Mouse (Mus musculus): Measurements from ENCODE around the gene Fabp1. TPM values are rescaled to one million over a fixed set of nuclear protein-coding genes. Genes with fewer than 3 reads are reported as not detected.

Gene Fabp1
- 10 to 100 TPM in 1 of 2 experiments, not detected in 1; 15.4 TPM for total RNA-seq (2021)
- polyA plus RNA-seq (2012; rRNA removed) = not detected in 2 replicates
- long read RNA-seq = 0 reads

GRCm38 (mm10) chr6:71199612-71200011 lies at the start of gene Fabp1:
Fabp1 (plus strand) TSS chr6:71199827.
- no peak for DNase-seq

DNA sequence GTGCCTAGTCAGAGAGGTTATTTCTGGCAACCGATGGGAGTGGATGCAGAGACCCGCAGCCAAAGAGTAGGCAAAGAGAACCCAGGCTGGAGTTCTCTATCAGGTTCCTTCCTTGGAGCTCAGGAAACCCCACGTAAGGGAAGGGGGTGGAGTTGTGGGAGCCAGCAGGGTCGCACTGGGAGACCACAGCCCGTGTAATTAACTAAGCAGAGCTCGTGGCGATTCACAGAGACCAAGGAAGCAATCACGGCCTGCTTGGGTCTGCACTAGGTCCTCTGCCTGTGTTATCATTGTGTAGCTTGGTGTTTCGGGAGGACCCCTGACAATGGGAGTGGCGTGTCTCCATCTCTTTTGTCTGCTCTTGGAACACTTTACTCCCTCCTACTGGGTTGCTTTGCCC lies 48.5 kb upstream of the Fabp1 start:
- DNase-seq = no peak

- no peak for DNase-seq
Observed at GRCm38 (mm10) chr6:71153486-71153885, 46.1 kb upstream of the Fabp1 start.

DNA sequence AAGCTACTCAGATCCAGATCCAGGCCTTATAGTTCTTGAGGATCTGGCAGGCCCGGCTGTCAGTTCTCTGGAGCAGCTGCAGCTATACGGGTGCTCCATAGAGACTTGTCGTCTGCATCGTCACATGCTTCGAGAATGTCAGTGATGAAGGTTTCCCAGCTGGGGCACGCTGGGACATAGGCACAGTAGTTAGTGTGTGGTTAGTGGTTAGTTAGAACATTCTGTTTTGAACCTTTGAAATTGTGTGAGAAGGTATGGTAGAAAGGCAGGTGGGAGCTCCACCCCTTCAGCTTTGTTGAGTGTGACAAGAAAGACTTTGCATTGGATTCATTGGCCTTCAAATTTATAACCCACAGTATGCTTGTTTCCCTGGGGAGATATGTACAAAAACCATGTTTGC lies 44.8 kb upstream of the Fabp1 start:
- no peak for DNase-seq

GRCm38 (mm10) chr6:71156674-71157326 lies 42.8 kb upstream of the Fabp1 start:
- DNase-seq = no peak

GRCm38 (mm10) chr6:71161290-71161689 lies 38.3 kb upstream of the Fabp1 start:
- no peak for DNase-seq

- peak; percentile 30 for DNase-seq
Observed at GRCm38 (mm10) chr6:71162269-71162668, 37.4 kb upstream of the Fabp1 start.

DNA sequence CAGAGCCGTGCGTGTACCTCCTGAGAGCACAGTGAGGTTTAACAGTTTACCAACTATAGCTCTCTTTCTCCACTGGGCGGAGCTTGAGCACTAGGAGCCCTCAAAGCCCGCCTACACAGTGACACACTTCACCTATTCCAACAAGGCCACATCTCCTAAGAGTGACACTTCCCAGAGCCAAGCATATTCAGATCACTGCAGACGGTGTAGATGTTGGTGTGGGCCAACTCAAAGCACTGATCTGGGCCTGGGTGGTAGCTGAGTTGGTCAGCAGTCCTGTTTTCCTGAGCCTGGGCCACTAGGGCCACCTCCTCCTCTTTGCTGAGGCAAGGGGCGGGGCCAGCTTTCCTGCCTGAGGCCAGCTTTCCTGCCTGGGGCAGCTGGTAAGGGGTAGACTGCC lies 35.2 kb upstream of the Fabp1 start:
- peak; percentile 8 for DNase-seq

DNA sequence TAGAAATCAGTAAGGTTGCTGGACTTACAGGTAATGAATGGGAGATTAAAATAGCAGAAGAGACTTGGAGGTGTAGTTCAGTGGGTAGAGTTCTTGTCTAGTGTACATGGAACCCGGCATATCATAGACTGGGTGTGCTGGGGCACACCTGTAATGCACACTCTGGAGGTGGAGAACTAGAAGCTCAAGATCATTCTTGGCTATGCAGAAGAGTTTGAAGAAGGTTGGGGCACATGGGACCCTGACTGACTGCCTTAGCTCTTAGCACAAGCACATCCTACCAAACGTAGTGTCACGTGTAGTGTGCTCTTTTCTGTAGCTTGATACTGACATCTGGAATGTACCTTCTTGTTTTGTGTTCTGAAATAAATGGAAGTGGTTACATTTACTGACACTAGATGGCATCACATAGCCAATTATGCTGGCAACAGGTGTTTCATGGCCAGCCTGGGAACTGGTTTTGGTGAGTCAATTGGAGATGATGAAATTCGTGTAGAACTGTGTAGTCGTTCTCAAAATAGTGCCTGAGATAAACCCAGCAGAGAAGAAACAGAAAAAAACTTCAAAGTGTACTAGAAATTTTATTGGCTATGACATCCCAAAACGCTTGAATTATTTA lies 33.0 kb upstream of the Fabp1 start:
- DNase-seq = peak; percentile 29

- no peak for DNase-seq
Observed at GRCm38 (mm10) chr6:71172812-71173580, 26.6 kb upstream of the Fabp1 start.

GRCm38 (mm10) chr6:71180596-71180995 lies 19.0 kb upstream of the Fabp1 start:
- DNase-seq = no peak

DNA sequence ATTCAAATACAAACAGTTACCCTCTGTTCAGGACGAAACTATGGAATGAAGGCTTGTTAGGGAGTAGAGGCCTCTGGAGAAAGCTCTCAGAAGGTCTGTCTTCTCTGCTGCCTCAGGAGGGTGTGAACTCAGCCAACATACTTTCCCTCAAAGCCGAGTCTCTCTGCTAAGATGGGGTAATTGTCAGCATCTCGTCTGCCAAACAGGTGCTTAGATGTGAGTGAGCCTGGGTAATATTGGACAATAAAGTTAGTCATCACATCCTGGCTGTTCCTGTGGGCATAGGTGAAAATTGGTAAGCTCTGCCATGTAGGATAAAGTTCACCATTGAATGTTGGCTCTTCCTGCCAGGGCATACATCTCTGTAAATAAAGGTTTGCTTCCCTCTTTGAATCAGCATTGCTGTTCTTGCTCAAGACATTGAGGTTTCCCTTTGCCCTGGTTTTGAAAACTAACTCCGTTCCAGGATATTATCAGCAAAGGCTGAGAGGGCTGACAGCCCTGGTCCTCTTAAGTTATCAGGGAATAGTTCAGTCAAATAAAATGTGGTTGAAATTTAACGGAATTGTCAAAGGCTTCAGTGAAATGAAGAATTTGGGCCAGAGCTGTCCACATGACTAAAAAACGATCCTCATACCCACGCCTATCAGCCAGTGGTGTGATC lies 14.6 kb upstream of the Fabp1 start:
- DNase-seq = no peak

- DNase-seq = no peak
Observed at GRCm38 (mm10) chr6:71189578-71189977, 10.0 kb upstream of the Fabp1 start.

DNA sequence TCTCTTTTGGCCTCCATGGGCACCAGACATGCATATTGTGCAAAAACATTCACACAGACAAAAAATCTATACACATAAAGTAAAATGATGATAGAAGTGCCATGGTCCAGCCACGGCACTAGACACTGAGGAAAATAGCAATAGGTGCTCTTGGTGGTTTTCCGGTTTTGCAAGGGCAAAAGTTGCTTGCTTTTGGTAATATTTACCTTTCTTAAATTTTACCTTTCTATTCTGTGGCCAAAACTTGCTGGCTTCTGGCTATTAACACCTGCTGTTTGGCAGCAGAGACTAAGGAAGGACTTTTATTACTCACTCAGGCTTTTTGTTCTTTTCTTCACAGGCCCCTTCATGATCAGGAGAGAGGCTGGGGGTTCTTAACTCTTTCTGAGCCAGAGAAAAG lies 9.1 kb upstream of the Fabp1 start:
- DNase-seq = no peak

DNA sequence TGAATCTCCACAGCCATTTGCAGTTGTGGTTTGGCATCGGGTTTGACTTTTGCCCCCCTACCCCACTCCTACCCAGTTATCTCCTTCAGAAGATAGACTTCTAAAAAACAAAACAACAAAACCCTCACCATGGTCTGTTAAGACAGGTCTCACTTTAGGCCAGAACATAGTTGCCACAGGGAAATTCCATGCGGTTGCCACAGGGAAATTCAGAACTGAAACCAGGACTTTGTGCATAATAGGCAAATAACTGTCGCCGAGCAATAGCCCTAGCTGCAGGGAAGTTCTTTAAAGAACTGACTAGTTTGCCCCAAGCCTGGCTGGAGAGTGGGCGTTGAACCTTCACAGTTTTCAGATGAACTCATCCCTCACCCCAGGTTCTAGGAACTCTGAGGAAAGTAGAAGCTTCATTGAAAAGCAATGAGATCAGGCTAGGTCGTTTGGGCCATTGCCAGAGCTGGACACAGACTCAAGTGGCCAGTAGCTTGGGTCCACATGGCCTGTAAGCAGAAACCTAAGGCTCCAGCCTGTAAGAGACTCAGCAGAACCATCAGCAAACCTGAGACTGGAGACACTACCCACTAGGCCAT lies 6.4 kb upstream of the Fabp1 start:
- DNase-seq = no peak

- no peak for DNase-seq
Observed at GRCm38 (mm10) chr6:71196107-71196506, 3.5 kb upstream of the Fabp1 start.

- peak; percentile 23 for DNase-seq
Observed at GRCm38 (mm10) chr6:71197636-71198535, 1.7 kb upstream of the Fabp1 start.

DNA sequence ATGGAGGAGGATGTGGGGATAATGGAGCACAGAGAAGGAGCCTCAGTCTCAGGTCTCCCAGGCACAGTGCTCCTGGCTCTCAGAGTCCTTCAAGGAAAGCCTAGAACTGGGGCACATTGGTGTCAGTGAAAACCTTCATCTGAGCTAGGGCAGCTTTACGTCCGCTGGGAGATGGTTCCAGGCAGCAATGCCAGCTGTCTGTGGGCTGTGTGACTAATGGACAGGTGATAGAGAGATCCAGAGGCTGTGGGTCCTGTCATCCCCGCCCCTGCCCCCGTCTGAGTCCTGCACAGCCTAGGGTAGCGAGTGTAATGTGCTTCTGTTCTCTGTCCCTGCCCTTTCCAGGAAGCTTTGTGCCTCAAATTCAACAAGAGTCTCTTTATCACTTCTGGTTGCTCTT lies 2.3 kb downstream of the Fabp1 start:
- no peak for DNase-seq

DNA sequence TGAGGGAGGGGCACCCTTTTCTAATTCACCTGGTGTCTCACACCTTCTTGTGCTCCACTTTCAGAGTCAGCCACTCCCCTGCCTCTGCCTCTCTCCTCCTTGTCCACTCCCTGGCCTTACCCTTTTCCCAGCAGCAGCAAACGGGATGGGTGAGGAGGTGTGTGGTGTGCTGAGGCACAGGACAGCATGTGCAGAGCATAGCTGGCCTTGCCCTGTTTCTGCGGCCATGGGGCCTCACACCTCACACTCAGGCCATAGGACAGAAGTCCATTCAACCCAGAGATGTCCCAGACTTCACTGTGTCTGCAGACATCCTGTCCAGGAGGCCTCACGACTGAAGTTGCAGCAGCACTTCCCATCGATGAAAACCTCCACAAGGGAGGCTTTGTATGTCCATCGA lies 4.0 kb downstream of the Fabp1 start:
- DNase-seq = no peak

- no peak for DNase-seq
Observed at GRCm38 (mm10) chr6:71204166-71204565, 4.5 kb downstream of the Fabp1 start.

GRCm38 (mm10) chr6:71208691-71209090 lies 9.1 kb downstream of the Fabp1 start:
- no peak for DNase-seq

All from adrenal gland, adult 2 months (tissue).